9 mouse cellular contexts compared by ENCODE assay signal in genomic region chr5:24045998-24046631, GRCm38 (mm10). TPM values are rescaled to one million over a fixed set of nuclear protein-coding genes. Genes with fewer than 3 reads are reported as not detected.
DNase-seq lines count a peak whose midpoint lies in the region; ATAC-seq and TF ChIP-seq lines count a peak whose summit lies in the region.
"Had no signal": no experiment of that assay in that cellular context is flagged by ENCODE, and none has a peak within 500 bp of the region (broad histone marks: within the 10 kb centered on the region; RNA-seq: fewer than 3 reads in every experiment).

No protein-coding gene starts in this region.

- H3K27me3 ChIP-seq in lung, embryonic 16.5 days (ENCODE audit: control insufficient read depth, insufficient read depth, low read depth, low read length), result no peaks in the 10 kb centered on the region
- peaks cover 20% of the 10 kb centered on the region for H3K27me3 ChIP-seq in liver, embryonic 12.5 days (replicated peaks)
- H3K27me3 ChIP-seq: limb, embryonic 12.5 days had no signal

- no peak for TF ChIP-seq POLR2A in cortical plate, adult 2 months (IDR thresholded peaks at IDR 0.05; ENCODE audit: extremely low read depth, insufficient read depth, low read length)

- no peak for DNase-seq in lung, postnatal 14 days
- peak; percentile 61 to 86 for DNase-seq in layer of hippocampus, adult 2 months (ENCODE audit: low spot score in 2 of 2)
- peak; percentile 34 to 54 for DNase-seq in right cerebral cortex, postnatal 36 days (ENCODE audit: low spot score in 2 of 2)
- no peak for DNase-seq in thymus, postnatal 14 days

- WGBS in lung, embryonic 16.5 days, result 40% methylated on average over 4 of the region's 4 CpGs
- 54% methylated on average over 4 of the region's 4 CpGs for WGBS in liver, embryonic 12.5 days (ENCODE audit: insufficient replicate concordance)

- peak overlapping the region; percentile 25; the same call in 1 of the 2 replicates for H3K4me2 ChIP-seq in lung, embryonic 16.5 days (ENCODE audit: low read depth, low read length)
- H3K4me2 ChIP-seq in liver, embryonic 12.5 days, result no peak overlapping the region
- H3K4me2 ChIP-seq: limb, embryonic 12.5 days had no signal

- H3K36me3 ChIP-seq in lung, embryonic 16.5 days (ENCODE audit: control insufficient read depth, insufficient read depth, low read length), result no peaks in the 10 kb centered on the region
- no peaks in the 10 kb centered on the region for H3K36me3 ChIP-seq in liver, embryonic 12.5 days
- H3K36me3 ChIP-seq: limb, embryonic 12.5 days had no signal

- H3K4me3 ChIP-seq in lung, embryonic 16.5 days (ENCODE audit: low read length), result no peak overlapping the region
- no peak overlapping the region for H3K4me3 ChIP-seq in cortical plate, adult 2 months (ENCODE audit: insufficient read depth, low read length)
- no peak overlapping the region; the same call in 1 of the 2 replicates for H3K4me3 ChIP-seq in layer of hippocampus, adult 2 months
- H3K4me3 ChIP-seq in liver, embryonic 12.5 days, result no peak overlapping the region
- H3K4me3 ChIP-seq: limb, embryonic 12.5 days had no signal

- H3K9me3 ChIP-seq in lung, embryonic 16.5 days (ENCODE audit: control insufficient read depth, low read length), result no peaks in the 10 kb centered on the region
- no peaks in the 10 kb centered on the region for H3K9me3 ChIP-seq in liver, embryonic 12.5 days (replicated peaks)
- H3K9me3 ChIP-seq: limb, embryonic 12.5 days had no signal

- H3K27ac ChIP-seq in lung, embryonic 16.5 days (ENCODE audit: low read length), result peak overlapping the region; percentile 41
- peak overlapping the region; percentile 31; the same call in 1 of the 2 replicates for H3K27ac ChIP-seq in cortical plate, adult 2 months (ENCODE audit: insufficient read depth, low read length)
- peak overlapping the region; percentile 61 for H3K27ac ChIP-seq in layer of hippocampus, adult 2 months
- no peak overlapping the region for H3K27ac ChIP-seq in liver, embryonic 12.5 days
- H3K27ac ChIP-seq: limb, embryonic 12.5 days had no signal

- no peak for TF ChIP-seq CTCF in cortical plate, adult 2 months (IDR thresholded peaks at IDR 0.05; ENCODE audit: extremely low read depth, insufficient read depth, low read length)
- TF ChIP-seq CTCF in layer of hippocampus, adult 2 months (conservative IDR thresholded peaks at IDR 0.05), result no peak

- H3K9ac ChIP-seq in lung, embryonic 16.5 days (ENCODE audit: low read length), result no peak overlapping the region
- no peak overlapping the region for H3K9ac ChIP-seq in liver, embryonic 12.5 days
- H3K9ac ChIP-seq: limb, embryonic 12.5 days had no signal

- peak; percentile 84 for ATAC-seq in lung, embryonic 16.5 days (ENCODE audit: low read depth)
- ATAC-seq in liver, embryonic 12.5 days, result no peak
- no peak for ATAC-seq in megakaryocyte-erythroid progenitor cell, adult 5-6 weeks (replicated peaks; ENCODE audit: low FRiP score, low TSS enrichment, poor library complexity, severe bottlenecking)

- H3K4me1 ChIP-seq in lung, embryonic 16.5 days (replicated peaks; ENCODE audit: control insufficient read depth, insufficient read depth, low read length), result no peaks in the 10 kb centered on the region
- H3K4me1 ChIP-seq in cortical plate, adult 2 months (ENCODE audit: control insufficient read depth, insufficient read depth, low read length), result peaks cover 3% of the 10 kb centered on the region; the same call in 1 of the 2 replicates
- H3K4me1 ChIP-seq in liver, embryonic 12.5 days, result no peaks in the 10 kb centered on the region
- H3K4me1 ChIP-seq: limb, embryonic 12.5 days had no signal

RNA-seq across cellular contexts. Expression of gene Fam126a, which starts 15.6 kb away (rescaled TPM):
- 16.1 and 17.1 TPM in 2 replicates for polyA plus RNA-seq in lung, embryonic 16.5 days (2015; fragmentation: Nextera tagmentation; extraction: Ambion mirVana)
- polyA plus RNA-seq in cortical plate, adult 2 months (2012; rRNA removed), result 7.9 and 8.5 TPM in 2 replicates
- total RNA-seq in layer of hippocampus, adult 2 months (2021), result 10 to 100 TPM; 24.8 to 28.4 TPM
- polyA plus RNA-seq in liver, embryonic 12.5 days (2016; fragmentation: Nextera tagmentation; extraction: Ambion mirVana), result 60.1 and 66.5 TPM in 2 replicates
- total RNA-seq in megakaryocyte-erythroid progenitor cell, adult 5-6 weeks (2014; fragmentation: Nextera tagmentation), result 46.6 and 46.8 TPM in 2 replicates
- total RNA-seq in megakaryocyte-erythroid progenitor cell, adult 5-6 weeks (2017), result 58.4 TPM in 2 replicates

RNA-seq across cellular contexts. Expression of gene Klhl7, which starts 54.3 kb away (rescaled TPM):
- polyA plus RNA-seq in lung, embryonic 16.5 days (2015; fragmentation: Nextera tagmentation; extraction: Ambion mirVana), result 46.3 and 47.4 TPM in 2 replicates
- 52.9 and 54.5 TPM in 2 replicates for polyA plus RNA-seq in cortical plate, adult 2 months (2012; rRNA removed)
- total RNA-seq in layer of hippocampus, adult 2 months (2021), result 10 to 100 TPM; 93.4 to 96.9 TPM
- 25.7 and 27.9 TPM in 2 replicates for polyA plus RNA-seq in liver, embryonic 12.5 days (2016; fragmentation: Nextera tagmentation; extraction: Ambion mirVana)
- total RNA-seq in megakaryocyte-erythroid progenitor cell, adult 5-6 weeks (2014; fragmentation: Nextera tagmentation), result 11.1 and 13.7 TPM in 2 replicates
- total RNA-seq in megakaryocyte-erythroid progenitor cell, adult 5-6 weeks (2017), result 23.1 and 32.8 TPM in 2 replicates

Comparison
In these comparisons a context has a peak if more than half of its experiments do, and no peak if none do; other contexts are left out.
1. DNase-seq: peak in layer of hippocampus, adult 2 months (2 of 2) and right cerebral cortex, postnatal 36 days (2 of 2); none in lung, postnatal 14 days (single experiment) and thymus, postnatal 14 days (single experiment).